Mouse (Mus musculus): ENCODE measurements around the gene Eif4a2.

Eif4a2 gene

GRCm38 (mm10) chr16:23145211-23145610 is 38.0 kb downstream of the Eif4a2 start:
- DNase-seq: no peak

- DNase-seq: no peak
These were observed 39.0 kb downstream of the Eif4a2 start, which contains the start of gene Adipoq for GRCm38 (mm10) chr16:23146280-23146679. Gene Adipoq (plus strand): TSS chr16:23146536.

- DNase-seq: no peak
These were observed 41.7 kb downstream of the Eif4a2 start for GRCm38 (mm10) chr16:23148936-23149335.

GRCm38 (mm10) chr16:23149396-23149795 is 42.2 kb downstream of the Eif4a2 start:
- no peak for DNase-seq

- peak; percentile 31 to 41 for DNase-seq
These were observed 44.2 kb downstream of the Eif4a2 start for GRCm38 (mm10) chr16:23151423-23151822.

- DNase-seq: no peak
These were observed 47.0 kb downstream of the Eif4a2 start for GRCm38 (mm10) chr16:23154261-23154660.

- no peak for DNase-seq
These were observed 49.8 kb downstream of the Eif4a2 start for GRCm38 (mm10) chr16:23157013-23157412.

- DNase-seq: no peak
These were observed 51.0 kb downstream of the Eif4a2 start for GRCm38 (mm10) chr16:23158292-23158691.

GRCm38 (mm10) chr16:23158957-23159356 is 51.7 kb downstream of the Eif4a2 start:
- DNase-seq: no peak

- DNase-seq: no peak
These were observed 52.5 kb downstream of the Eif4a2 start for GRCm38 (mm10) chr16:23159749-23160148.

- DNase-seq: no peak
These were observed 54.9 kb downstream of the Eif4a2 start for GRCm38 (mm10) chr16:23162116-23162515.
